Mouse (Mus musculus) cortical plate, adult 2 months (tissue): Measurements from ENCODE around the gene Slc15a3. TPM values are rescaled to one million over a fixed set of nuclear protein-coding genes. Genes with fewer than 3 reads are reported as not detected.
A peak's percentile ranks its signal among the peaks of the same experiment; 100 is the strongest.

Experiments
- H3K27ac ChIP-seq: fragments of 200-500 bp; 2 replicates; pipeline ENCODE4 v1.5.1; 2012; ENCODE audit warnings: low read length, control low read depth, inconsistent platforms; ENCODE audit not compliant: insufficient read depth
- H3K4me1 ChIP-seq: fragments of 200-500 bp; 2 replicates; pipeline ENCODE4 v1.6.1; 2011; ENCODE audit warnings: low read length; ENCODE audit not compliant: control insufficient read depth, insufficient read depth
- H3K4me3 ChIP-seq: fragments of 200-500 bp; 2 replicates; pipeline ENCODE4 v1.5.1; 2011; ENCODE audit warnings: mild to moderate bottlenecking, low read length, control low read depth; ENCODE audit not compliant: insufficient read depth
- CTCF ChIP-seq: fragments of 200-500 bp; IDR thresholded peaks from 2 replicates; pipeline ENCODE4 v1.5.1; 2011; ENCODE audit warnings: mild to moderate bottlenecking, control low read depth, low read length; ENCODE audit not compliant: insufficient read depth; ENCODE audit errors: extremely low read depth
- POLR2A ChIP-seq: fragments of 200-500 bp; IDR thresholded peaks from 2 replicates; pipeline ENCODE4 v1.6.1; 2011; ENCODE audit warnings: mild to moderate bottlenecking, low read length, control low read depth; ENCODE audit not compliant: insufficient read depth; ENCODE audit errors: extremely low read depth
- polyA plus RNA-seq: library from polyadenylated mRNA; depleted of rRNA; stranded (reverse); fragments of >200 nt; gene quantifications from 2 replicates; pipeline ENCODE4 v1.2.3, GENCODE M21; 2012

The Slc15a3 gene
- polyA plus RNA-seq, 1 experiment: 1.3 TPM

- Histone ChIP-seq H3K4me3 (peak overlapping the region; percentile 60), H3K27ac (peak overlapping the region; percentile 67), H3K4me1 (peaks cover 14% of the 10 kb centered on the region)
- TF ChIP-seq CTCF (no peak), POLR2A (no peak)
Observed at GRCm38 (mm10) chr19:10880975-10881425, 41.5 kb downstream of the Slc15a3 start.

GRCm38 (mm10) chr19:10881426-10882154 lies 42.1 kb downstream of the Slc15a3 start, which contains the start of gene Tmem109:
Gene Tmem109 (minus strand): TSS chr19:10882001.
- H3K4me1 ChIP-seq: peaks cover 14% of the 10 kb centered on the region
- H3K4me3 ChIP-seq: peak within 1 kb of the TSS; percentile 60
- TF ChIP-seq POLR2A (peak; percentile 60), CTCF (peak; percentile 30; the same call in 1 of the 2 replicates)
- H3K27ac ChIP-seq: peak within 1 kb of the TSS; percentile 90

GRCm38 (mm10) chr19:10892201-10892600 lies 52.7 kb downstream of the Slc15a3 start:
- Histone ChIP-seq H3K4me3 (no peak overlapping the region), H3K4me1 (peaks cover 4% of the 10 kb centered on the region), H3K27ac (no peak overlapping the region)
- no peak for TF ChIP-seq POLR2A
- no peak for TF ChIP-seq CTCF

GRCm38 (mm10) chr19:10895016-10895528 lies 55.5 kb downstream of the Slc15a3 start, which contains the start of gene Prpf19:
Gene Prpf19 (plus strand): TSS chr19:10895231.
- Histone ChIP-seq H3K4me3 (peak within 1 kb of the TSS; percentile 95), H3K4me1 (peaks cover 5% of the 10 kb centered on the region), H3K27ac (peak within 1 kb of the TSS; percentile 58)
- TF ChIP-seq POLR2A (peak; percentile 87), CTCF (no peak)

GRCm38 (mm10) chr19:10895708-10896107 lies 56.2 kb downstream of the Slc15a3 start:
- Histone ChIP-seq H3K4me3 (peak overlapping the region; percentile 95), H3K27ac (peak overlapping the region; percentile 58), H3K4me1 (peaks cover 5% of the 10 kb centered on the region)
- TF ChIP-seq CTCF (no peak), POLR2A (no peak)

GRCm38 (mm10) chr19:10896849-10897248 lies 57.3 kb downstream of the Slc15a3 start:
- H3K4me1 ChIP-seq: peaks cover 5% of the 10 kb centered on the region; the same call in 1 of the 2 replicates
- TF ChIP-seq CTCF (no peak), POLR2A (no peak)
- no peak overlapping the region for H3K27ac ChIP-seq
- peak overlapping the region; percentile 95; the same call in 1 of the 2 replicates for H3K4me3 ChIP-seq

- H3K4me1 ChIP-seq: peaks cover 5% of the 10 kb centered on the region; the same call in 1 of the 2 replicates
- no peak overlapping the region for H3K27ac ChIP-seq
- TF ChIP-seq POLR2A (no peak), CTCF (no peak)
- H3K4me3 ChIP-seq: no peak overlapping the region
Observed at GRCm38 (mm10) chr19:10897491-10897890, 58.0 kb downstream of the Slc15a3 start.

- Histone ChIP-seq H3K4me1 (peaks cover 5% of the 10 kb centered on the region; the same call in 1 of the 2 replicates), H3K27ac (no peak overlapping the region), H3K4me3 (no peak overlapping the region)
- TF ChIP-seq POLR2A (no peak), CTCF (no peak)
Observed at GRCm38 (mm10) chr19:10900315-10900714, 60.8 kb downstream of the Slc15a3 start.

- no peak overlapping the region for H3K27ac ChIP-seq
Observed at GRCm38 (mm10) chr19:10901046-10901445, 61.5 kb downstream of the Slc15a3 start.

More at GRCm38 (mm10) chr19:10901046-10901445, 61.5 kb downstream of the Slc15a3 start:
- Histone ChIP-seq H3K4me1 (peaks cover 5% of the 10 kb centered on the region; the same call in 1 of the 2 replicates), H3K4me3 (no peak overlapping the region)
- TF ChIP-seq POLR2A (no peak), CTCF (no peak)
